In genomic region chr13:92427351-92427855, GRCm38 (mm10) we compare ENCODE assay signal across 11 mouse cellular contexts. TPM values are rescaled to one million over a fixed set of nuclear protein-coding genes. Genes with fewer than 3 reads are reported as not detected.
DNase-seq lines count a peak whose midpoint lies in the region; ATAC-seq lines count a peak whose summit lies in the region.
"Had no signal": no experiment of that assay in that cellular context is flagged by ENCODE, and none has a peak within 500 bp of the region (broad histone marks: within the 10 kb centered on the region; RNA-seq: fewer than 3 reads in every experiment).

No protein-coding gene starts in this region.

- no peaks in the 10 kb centered on the region for H3K36me3 ChIP-seq in heart, embryonic 10.5 days
- H3K36me3 ChIP-seq in lung, embryonic 16.5 days (ENCODE audit: control insufficient read depth, insufficient read depth, low read length), result no peaks in the 10 kb centered on the region
- H3K36me3 ChIP-seq in neural tube, embryonic 14.5 days (ENCODE audit: control insufficient read depth, insufficient read depth, low read length), result no peaks in the 10 kb centered on the region

- WGBS in heart, embryonic 10.5 days, result 53% methylated on average over 4 of the region's 4 CpGs
- 32% methylated on average over 4 of the region's 4 CpGs for WGBS in lung, embryonic 16.5 days
- WGBS in neural tube, embryonic 14.5 days, result 47% methylated on average over 4 of the region's 4 CpGs

- H3K27me3 ChIP-seq in heart, embryonic 10.5 days (ENCODE audit: insufficient read depth, poor library complexity, severe bottlenecking), result peaks cover 73% of the 10 kb centered on the region
- peaks cover 42% of the 10 kb centered on the region for H3K27me3 ChIP-seq in lung, embryonic 16.5 days (ENCODE audit: control insufficient read depth, insufficient read depth, low read depth, low read length)
- H3K27me3 ChIP-seq in neural tube, embryonic 14.5 days (ENCODE audit: control insufficient read depth, insufficient read depth, low read length), result peaks cover 18% of the 10 kb centered on the region

- peak overlapping the region; percentile 77 for H3K4me3 ChIP-seq in heart, embryonic 10.5 days
- no peak overlapping the region; the same call in 1 of the 2 replicates for H3K4me3 ChIP-seq in lung, embryonic 16.5 days (ENCODE audit: low read length)
- H3K4me3 ChIP-seq in neural tube, embryonic 14.5 days (ENCODE audit: low read depth, low read length), result peak overlapping the region; percentile 74
- H3K4me3 ChIP-seq: erythroblast, embryonic 14.5 days had no signal

- ATAC-seq in lung, embryonic 16.5 days (ENCODE audit: low read depth), result 0 out of 2 replicates have a peak, but pooled peaks have one; percentile 18
- no peak for ATAC-seq in neural tube, embryonic 14.5 days (ENCODE audit: low read depth)
- no peak for ATAC-seq in activated CD4-positive, CD25-positive, alpha-beta regulatory T cell, adult 4 months

- no peaks in the 10 kb centered on the region for H3K9me3 ChIP-seq in heart, embryonic 10.5 days
- H3K9me3 ChIP-seq in lung, embryonic 16.5 days (ENCODE audit: control insufficient read depth, low read length), result no peaks in the 10 kb centered on the region
- H3K9me3 ChIP-seq in neural tube, embryonic 14.5 days (ENCODE audit: control insufficient read depth, low read length), result no peaks in the 10 kb centered on the region

- no peak overlapping the region for H3K9ac ChIP-seq in lung, embryonic 16.5 days (ENCODE audit: low read length)
- peak overlapping the region; percentile 62; the same call in 1 of the 2 replicates for H3K9ac ChIP-seq in neural tube, embryonic 14.5 days (replicated peaks; ENCODE audit: low read depth, low read length)

- H3K4me1 ChIP-seq in heart, embryonic 10.5 days, result peaks cover 17% of the 10 kb centered on the region
- H3K4me1 ChIP-seq in lung, embryonic 16.5 days (replicated peaks; ENCODE audit: control insufficient read depth, insufficient read depth, low read length), result peaks cover 9% of the 10 kb centered on the region; the same call in 1 of the 2 replicates
- no peaks in the 10 kb centered on the region for H3K4me1 ChIP-seq in neural tube, embryonic 14.5 days (ENCODE audit: control insufficient read depth, insufficient read depth, low read length)

- intact Hi-C loops in heart, postnatal 36 days (cut with DNase I), result no loop called here

- DNase-seq in heart, embryonic 10.5 days (ENCODE audit: low spot score), result peak; percentile 68
- DNase-seq in heart, postnatal 36 days, result no peak
- DNase-seq in lung, postnatal 25 days (ENCODE audit: low spot score), result no peak
- DNase-seq in heart, postnatal 4 days, result peak; percentile 9
- no peak for DNase-seq in urinary bladder, postnatal 36 days (ENCODE audit: low spot score in 2 of 2)

- no peak overlapping the region for H3K27ac ChIP-seq in heart, embryonic 10.5 days
- H3K27ac ChIP-seq in lung, embryonic 16.5 days (ENCODE audit: low read length), result no peak overlapping the region
- H3K27ac ChIP-seq in neural tube, embryonic 14.5 days (ENCODE audit: low read depth, low read length), result no peak overlapping the region

- peak overlapping the region; percentile 91 for H3K4me2 ChIP-seq in lung, embryonic 16.5 days (ENCODE audit: low read depth, low read length)
- peak overlapping the region; percentile 94 for H3K4me2 ChIP-seq in neural tube, embryonic 14.5 days (ENCODE audit: low read depth, low read length)

RNA-seq across cellular contexts. Expression of gene Ankrd34b, which starts 1.7 kb away (rescaled TPM):
- 0.09 and 0.10 TPM in 2 replicates for polyA plus RNA-seq in heart, embryonic 10.5 days (2016; fragmentation: Nextera tagmentation; extraction: Ambion mirVana)
- under 1 TPM in 1 of 2 experiments, not detected in 1; 0.08 TPM for total RNA-seq in heart, postnatal 36 days (2021)
- polyA plus RNA-seq in lung, embryonic 16.5 days (2015; fragmentation: Nextera tagmentation; extraction: Ambion mirVana), result 0.98 and 1.0 TPM in 2 replicates
- under 1 TPM; 0.07 to 0.19 TPM for total RNA-seq in heart, postnatal 4 days (2021)
- polyA plus RNA-seq in neural tube, embryonic 14.5 days (2014; fragmentation: Nextera tagmentation; extraction: Ambion mirVana), result 2.5 and 4.6 TPM in 2 replicates
- polyA plus RNA-seq in activated CD4-positive, CD25-positive, alpha-beta regulatory T cell, adult 4 months (2017; shearing (Covaris generic)), result under 1 TPM in 1 of 2 experiments, not detected in 1; 0.15 TPM
- total RNA-seq: neutrophil, adult 5-6 weeks had no signal
- polyA plus RNA-seq: C2C12; erythroblast, embryonic 14.5 days had no signal

RNA-seq across cellular contexts. Expression of gene Fam151b, which starts 56.4 kb away (rescaled TPM):
- polyA plus RNA-seq in heart, embryonic 10.5 days (2016; fragmentation: Nextera tagmentation; extraction: Ambion mirVana), result not detected in 2 replicates
- total RNA-seq in heart, postnatal 36 days (2021), result 1 to 10 TPM; 1.8 to 2.5 TPM
- polyA plus RNA-seq in lung, embryonic 16.5 days (2015; fragmentation: Nextera tagmentation; extraction: Ambion mirVana), result not detected in 2 replicates
- 1 to 10 TPM; 2.6 to 3.4 TPM for total RNA-seq in heart, postnatal 4 days (2021)
- polyA plus RNA-seq in neural tube, embryonic 14.5 days (2014; fragmentation: Nextera tagmentation; extraction: Ambion mirVana), result 0.22 and 0.47 TPM in 2 replicates
- not detected for polyA plus RNA-seq in activated CD4-positive, CD25-positive, alpha-beta regulatory T cell, adult 4 months (2017; shearing (Covaris generic))
- polyA plus RNA-seq: erythroblast, embryonic 14.5 days had no signal

Comparison
In these comparisons a context has a peak if more than half of its experiments do, and no peak if none do; other contexts are left out.
1. DNase-seq: peak in heart, embryonic 10.5 days (single experiment) and heart, postnatal 4 days (single experiment); none in heart, postnatal 36 days (0 of 2), lung, postnatal 25 days (single experiment) and urinary bladder, postnatal 36 days (0 of 2).